Mouse (Mus musculus) gastrocnemius, adult 18-20 months (tissue): Measurements from ENCODE around the gene Slc24a2. TPM values are rescaled to one million over a fixed set of nuclear protein-coding genes. Genes with fewer than 3 reads are reported as not detected.

Experiments
- DNase-seq: peaks from one replicate; pipeline ENCODE4 v3.0.0; 2021; ENCODE audit warnings: low spot score
- long read RNA-seq, 2 experiments: library from polyadenylated mRNA; stranded (forward); transcript quantifications; one replicate each; pipeline ENCODE4 v2.0.0; 2021
- total RNA-seq, 2 experiments: library from RNA; stranded (reverse); gene quantifications; 2 replicates each; pipeline ENCODE4 v1.2.3; 2021

The Slc24a2 gene
- total RNA-seq = under 1 TPM; 0.32 to 0.76 TPM
- long read RNA-seq, experiment 1, partial matches to known transcripts = 0 of 3 reads
- long read RNA-seq, experiment 1, other reads (novel, unspliced or antisense) = 3 of 3 reads
- long read RNA-seq, experiment 2 = 0 reads

- no peak for DNase-seq
Measured at GRCm38 (mm10) chr4:87229960-87230551, at the start of gene Slc24a2. Gene Slc24a2, minus strand, starts transcription at chr4:87230477.

GRCm38 (mm10) chr4:87274825-87275224, 44.5 kb upstream of the Slc24a2 start:
- DNase-seq = no peak

DNA sequence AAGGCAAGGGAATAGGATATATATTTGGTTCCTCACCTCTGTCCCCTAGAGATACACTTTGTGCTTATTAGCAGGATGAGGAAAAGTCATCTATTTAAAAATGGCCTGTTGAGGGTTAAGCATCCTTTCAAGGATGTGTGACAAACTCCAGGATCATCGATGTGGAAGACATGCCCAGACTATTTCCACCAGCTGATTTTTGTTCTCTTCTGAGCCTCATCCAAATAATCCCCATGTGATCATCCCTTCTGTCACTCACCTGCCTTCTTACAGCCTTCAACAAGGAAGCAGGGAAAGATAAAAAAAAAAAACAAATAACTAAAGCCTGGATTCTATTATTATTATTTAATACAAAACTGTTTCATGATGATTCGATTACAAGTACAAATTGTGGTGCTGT, 44.0 kb upstream of the Slc24a2 start:
- no peak for DNase-seq

DNA sequence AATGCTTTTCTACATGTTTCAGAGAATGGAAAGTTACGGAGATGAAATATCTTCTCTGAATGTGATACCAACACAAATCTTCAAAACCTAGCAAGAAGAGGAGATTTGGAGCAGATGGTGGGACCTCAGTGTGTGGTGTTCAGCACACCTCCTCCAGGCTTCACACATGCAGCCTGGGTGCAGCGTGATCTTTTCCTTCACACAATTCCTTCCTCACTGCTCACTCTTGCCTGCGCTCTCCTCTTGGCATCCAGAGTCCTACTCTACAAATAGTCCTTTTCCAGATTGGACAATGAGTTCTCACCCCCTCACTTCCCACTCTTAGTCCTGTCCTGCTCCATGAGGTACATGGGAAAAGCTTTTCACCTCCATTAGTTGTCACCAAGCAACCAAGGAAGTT, 43.2 kb upstream of the Slc24a2 start:
- no peak for DNase-seq

GRCm38 (mm10) chr4:87229224-87229959, 885 bp downstream of the Slc24a2 start:
- no peak for DNase-seq

DNA sequence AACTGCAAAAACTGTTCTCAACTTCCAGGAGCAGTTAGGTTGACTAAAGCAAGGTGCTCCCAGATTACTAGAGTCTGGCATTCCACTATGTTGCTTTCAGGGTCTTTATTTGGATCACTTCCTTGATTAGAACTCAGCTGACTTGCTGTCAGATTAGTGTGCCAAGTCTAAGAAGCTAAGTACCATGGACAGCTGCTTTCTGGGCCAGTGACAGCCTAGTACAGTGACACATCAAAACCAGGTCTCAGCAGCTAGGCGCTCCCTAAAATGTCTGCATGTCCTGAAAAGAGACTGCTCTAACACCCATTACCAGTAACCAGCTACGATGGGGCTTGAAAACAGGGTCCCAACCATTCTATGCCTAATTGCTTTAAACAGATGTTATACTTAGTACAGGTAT, 8.7 kb downstream of the Slc24a2 start:
- no peak for DNase-seq

- DNase-seq = no peak
Measured at GRCm38 (mm10) chr4:87218196-87218595, 12.1 kb downstream of the Slc24a2 start.

- DNase-seq = no peak
Measured at GRCm38 (mm10) chr4:87211344-87211978, 18.8 kb downstream of the Slc24a2 start.

- DNase-seq = no peak
Measured at GRCm38 (mm10) chr4:87210533-87210932, 19.7 kb downstream of the Slc24a2 start.

- no peak for DNase-seq
Measured at GRCm38 (mm10) chr4:87202081-87202480, 28.2 kb downstream of the Slc24a2 start.

DNA sequence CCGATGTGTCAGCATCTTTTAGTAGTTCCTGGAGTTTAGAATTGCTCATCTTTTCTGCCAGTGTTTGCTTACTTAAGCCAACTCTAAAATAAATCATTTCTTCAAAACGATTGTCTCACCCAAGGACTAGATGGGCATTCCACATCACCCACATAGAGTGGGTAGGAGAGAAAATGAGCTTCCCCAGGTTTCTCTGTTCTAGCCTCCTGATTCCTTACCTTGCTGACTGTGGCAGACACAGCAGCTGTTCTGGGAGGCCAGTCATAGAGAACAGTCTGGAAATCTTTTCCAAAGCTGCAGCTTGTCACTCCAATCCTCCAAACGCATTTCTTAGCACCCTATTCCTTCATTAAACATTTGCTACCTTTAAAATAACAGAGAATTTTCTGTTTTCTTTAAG, 29.0 kb downstream of the Slc24a2 start:
- no peak for DNase-seq

DNA sequence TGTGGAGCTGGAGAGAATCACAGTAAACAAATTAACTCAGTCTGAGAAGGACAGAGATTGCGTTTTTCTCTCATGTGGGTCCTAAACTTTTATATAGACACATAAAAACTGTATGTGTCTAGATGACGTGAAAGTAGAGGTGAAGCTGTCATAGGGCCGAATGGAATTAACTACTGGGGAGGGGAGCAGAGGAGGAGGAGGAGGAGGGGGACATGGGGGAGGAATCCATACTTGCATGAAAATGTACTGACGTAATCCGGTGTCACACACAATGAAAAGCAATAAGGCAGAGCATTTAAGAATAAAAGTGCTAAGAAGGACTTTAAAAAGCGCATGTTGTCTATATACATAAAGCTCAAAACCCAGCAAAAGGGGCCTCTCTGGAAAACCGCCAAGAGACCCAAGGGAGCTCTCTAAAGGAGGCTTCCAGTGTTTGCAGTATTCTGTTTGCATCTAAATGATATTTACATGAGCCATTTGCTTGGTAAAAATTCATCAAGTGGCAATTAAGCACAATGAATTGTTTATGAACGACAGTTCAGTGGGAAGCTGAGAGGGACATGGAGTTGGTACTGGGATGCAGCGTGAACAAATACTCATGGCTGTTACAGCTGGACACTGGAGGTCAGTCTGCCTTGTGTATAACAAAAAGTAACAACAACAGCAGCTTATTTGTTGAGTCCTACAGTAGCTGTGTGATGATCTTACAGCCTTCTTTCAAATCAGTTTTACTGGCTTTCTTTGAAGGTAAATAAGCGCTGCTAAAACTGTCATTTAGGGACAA, 45.9 kb downstream of the Slc24a2 start:
- DNase-seq = no peak

- no peak for DNase-seq
Measured at GRCm38 (mm10) chr4:87177116-87177515, 53.2 kb downstream of the Slc24a2 start.

DNA sequence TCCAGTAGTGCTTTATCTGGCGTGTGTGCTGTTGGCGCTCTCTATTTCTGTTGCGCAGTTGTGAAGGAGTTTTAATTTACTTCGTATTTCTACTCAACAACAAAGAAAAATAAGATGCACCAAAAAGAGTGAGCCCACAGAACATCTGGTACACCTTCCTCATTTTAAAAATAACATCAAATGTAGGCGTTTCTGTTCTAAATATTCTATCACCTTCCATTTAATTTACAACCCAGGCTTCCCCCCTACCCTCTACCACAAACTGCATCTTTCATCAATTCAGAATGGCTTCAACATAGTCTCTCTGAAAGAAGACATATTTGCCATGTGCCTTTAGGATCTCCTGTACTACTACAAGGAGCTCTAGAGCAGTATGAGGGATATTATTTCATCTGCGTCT, 66.3 kb downstream of the Slc24a2 start:
- DNase-seq = no peak

GRCm38 (mm10) chr4:87158053-87158452, 72.2 kb downstream of the Slc24a2 start:
- DNase-seq = no peak

DNA sequence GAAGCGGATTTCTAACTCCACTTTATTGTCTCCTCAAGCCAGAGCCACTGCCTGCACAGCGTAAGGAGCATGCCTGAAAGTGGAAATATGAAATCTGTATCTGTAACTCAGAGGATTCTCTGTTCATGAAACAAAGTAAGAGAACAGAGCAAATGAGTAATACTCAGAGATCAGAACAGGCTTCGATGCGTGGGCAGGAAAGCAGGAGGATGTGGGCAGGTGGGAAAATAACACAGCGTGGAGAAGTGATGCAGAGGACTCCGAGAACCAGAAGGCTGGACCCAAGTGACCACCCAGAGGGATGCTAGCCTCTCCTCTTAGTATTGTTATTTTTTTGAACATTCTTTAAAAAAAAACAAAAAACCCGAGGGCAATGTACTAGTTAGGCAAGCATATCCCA, 78.3 kb downstream of the Slc24a2 start:
- no peak for DNase-seq

GRCm38 (mm10) chr4:87149584-87149983, 80.7 kb downstream of the Slc24a2 start:
- DNase-seq = no peak

- DNase-seq = no peak
Measured at GRCm38 (mm10) chr4:87141590-87142365, 88.5 kb downstream of the Slc24a2 start.

- DNase-seq = no peak
Measured at GRCm38 (mm10) chr4:87140901-87141300, 89.4 kb downstream of the Slc24a2 start.

DNA sequence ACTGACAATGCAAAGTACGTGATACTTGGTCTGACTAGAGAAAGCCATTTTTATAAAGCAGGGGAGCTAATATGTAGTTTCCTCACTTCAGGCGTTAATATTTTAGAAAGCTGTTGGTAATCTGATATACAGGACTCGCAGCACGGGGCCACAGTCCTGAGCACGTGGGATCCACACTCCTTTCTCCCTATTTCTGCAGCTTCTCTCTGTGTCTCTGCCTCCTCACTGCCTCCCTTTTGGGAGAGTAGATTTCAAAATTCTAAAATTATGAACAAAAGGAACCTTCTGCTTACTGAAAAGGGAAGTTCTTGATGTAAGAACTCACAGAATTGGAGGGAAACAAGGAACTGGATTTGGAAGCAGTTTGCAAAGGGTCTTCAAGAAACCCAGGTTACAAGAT, 97.8 kb downstream of the Slc24a2 start:
- no peak for DNase-seq

DNA sequence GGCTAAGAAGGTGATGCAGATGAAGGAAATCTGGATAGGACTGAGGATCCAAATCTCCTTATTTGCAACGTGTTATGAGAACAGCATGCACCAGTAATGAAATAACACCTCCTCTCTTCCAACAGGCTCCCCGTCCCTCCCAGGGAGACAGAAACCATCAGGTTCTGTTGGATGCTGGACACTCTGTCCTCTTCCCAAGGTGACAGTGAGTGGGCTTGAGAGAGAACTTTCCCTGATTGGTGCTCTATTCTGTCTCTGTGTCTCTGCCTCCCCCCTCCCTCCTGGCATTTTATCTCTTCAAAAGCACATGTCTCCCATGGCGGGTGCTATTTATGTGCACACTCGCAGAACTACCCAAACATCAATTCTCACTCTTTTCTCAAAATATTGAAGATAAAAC, 103.5 kb downstream of the Slc24a2 start:
- DNase-seq = no peak
